ENCODE assay signal across 8 mouse cellular contexts in the genomic region with DNA sequence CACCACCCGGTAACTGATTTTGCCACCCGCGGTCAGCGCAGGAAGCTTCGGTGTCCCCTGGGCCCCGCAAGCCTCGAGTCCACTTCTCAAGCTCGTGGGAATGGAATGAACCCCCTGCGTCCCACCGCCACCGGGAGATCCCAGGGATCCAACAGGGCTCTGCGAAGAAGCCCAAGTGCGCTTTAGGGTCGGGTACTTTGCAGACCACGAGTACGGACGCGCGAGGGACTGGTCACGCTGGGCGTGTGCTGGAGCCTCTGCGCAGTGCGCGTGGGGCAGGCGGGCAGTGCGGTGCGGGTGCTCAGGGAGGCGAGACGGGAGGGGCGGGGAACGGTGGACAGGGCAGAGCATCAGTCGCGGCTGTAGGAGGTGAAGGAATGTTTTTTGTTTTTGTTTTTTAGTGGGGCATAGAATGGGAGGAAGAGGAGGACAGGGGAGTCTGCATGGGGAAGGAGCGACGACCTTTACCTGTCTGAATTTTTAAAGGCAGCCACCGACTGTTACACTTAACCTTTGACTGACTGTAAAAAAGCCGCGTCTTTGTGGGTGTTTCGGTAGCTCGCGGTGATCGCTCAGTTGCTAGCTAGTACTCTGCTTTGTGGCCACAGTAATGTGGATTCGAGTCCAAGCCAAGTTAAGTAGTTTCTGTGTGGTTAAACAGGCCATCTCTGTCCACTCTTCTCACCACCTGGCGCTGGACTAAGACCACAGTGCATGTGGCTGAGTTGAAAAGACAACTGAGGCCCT. TPM values are rescaled to one million over a fixed set of nuclear protein-coding genes. Genes with fewer than 3 reads are reported as not detected.
DNase-seq lines count a peak whose midpoint lies in the region; ATAC-seq and TF ChIP-seq lines count a peak whose summit lies in the region.

No protein-coding gene starts in this region.

- no peaks in the 10 kb centered on the region for H3K9me3 ChIP-seq in kidney, embryonic 16.5 days (ENCODE audit: low read length)
- H3K9me3 ChIP-seq in forebrain, embryonic 10.5 days = no peaks in the 10 kb centered on the region
- no peaks in the 10 kb centered on the region for H3K9me3 ChIP-seq in limb, embryonic 13.5 days

- no peaks in the 10 kb centered on the region for H3K36me3 ChIP-seq in kidney, embryonic 16.5 days (ENCODE audit: insufficient read depth, low read length)
- H3K36me3 ChIP-seq in forebrain, embryonic 10.5 days (replicated peaks) = no peaks in the 10 kb centered on the region
- H3K36me3 ChIP-seq in limb, embryonic 13.5 days = no peaks in the 10 kb centered on the region

- WGBS in kidney, embryonic 16.5 days = 1% methylated on average over 44 of the region's 44 CpGs
- 1% methylated on average over 44 of the region's 44 CpGs for WGBS in forebrain, embryonic 10.5 days
- WGBS in limb, embryonic 13.5 days = 2% methylated on average over 44 of the region's 44 CpGs
- 7% methylated on average over 44 of the region's 44 CpGs for WGBS in olfactory bulb, adult 2 months

- peak overlapping the region; percentile 48 for H3K4me3 ChIP-seq in kidney, embryonic 16.5 days (ENCODE audit: low read length)
- H3K4me3 ChIP-seq in forebrain, embryonic 10.5 days = peak overlapping the region; percentile 62
- peak overlapping the region; percentile 43 for H3K4me3 ChIP-seq in limb, embryonic 13.5 days
- H3K4me3 ChIP-seq in olfactory bulb, adult 2 months (ENCODE audit: insufficient read depth, low read depth, low read length) = 0 out of 2 replicates have a peak overlapping the region, but pooled peaks have one; percentile 0

- no peak overlapping the region for H3K27ac ChIP-seq in kidney, embryonic 16.5 days (ENCODE audit: low read length)
- H3K27ac ChIP-seq in forebrain, embryonic 10.5 days = peak overlapping the region; percentile 60; the same call in 1 of the 2 replicates
- no peak overlapping the region for H3K27ac ChIP-seq in limb, embryonic 13.5 days
- no peak overlapping the region for H3K27ac ChIP-seq in olfactory bulb, adult 2 months (ENCODE audit: insufficient read depth, low read depth, low read length)

- H3K9ac ChIP-seq in kidney, embryonic 16.5 days (replicated peaks; ENCODE audit: low read length) = peak overlapping the region; percentile 39; the same call in 1 of the 2 replicates
- H3K9ac ChIP-seq in limb, embryonic 13.5 days = peak overlapping the region; percentile 60

- DNase-seq in kidney, postnatal 25 days = no peak
- DNase-seq in forebrain, embryonic 10.5 days (ENCODE audit: extremely low spot score, low spot score) = peak; percentile 35
- DNase-seq in cerebellum, adult 9-10 months = no peak
- DNase-seq in cerebellum, postnatal 14 days = no peak
- no peak for DNase-seq in cerebellum, postnatal 10 days

- no peak for TF ChIP-seq CTCF in olfactory bulb, adult 2 months (IDR thresholded peaks at IDR 0.05; ENCODE audit: insufficient read depth, low read depth, low read length)

- peaks cover 11% of the 10 kb centered on the region for H3K4me1 ChIP-seq in kidney, embryonic 16.5 days (ENCODE audit: insufficient read depth, low read length)
- H3K4me1 ChIP-seq in forebrain, embryonic 10.5 days = peaks cover 29% of the 10 kb centered on the region
- peaks cover 9% of the 10 kb centered on the region for H3K4me1 ChIP-seq in limb, embryonic 13.5 days
- peaks cover 5% of the 10 kb centered on the region for H3K4me1 ChIP-seq in olfactory bulb, adult 2 months (ENCODE audit: control insufficient read depth, insufficient read depth, low read length)

- no peak for TF ChIP-seq POLR2A in olfactory bulb, adult 2 months (IDR thresholded peaks at IDR 0.05; ENCODE audit: insufficient read depth, low read depth, low read length)

- H3K4me2 ChIP-seq in kidney, embryonic 16.5 days (replicated peaks; ENCODE audit: low read depth, low read length) = peak overlapping the region; percentile 79
- H3K4me2 ChIP-seq in limb, embryonic 13.5 days (replicated peaks) = peak overlapping the region; percentile 79

- 0 out of 2 replicates have a peak, but pooled peaks have one; percentile 35 for ATAC-seq in kidney, embryonic 16.5 days (ENCODE audit: low FRiP score, low TSS enrichment)
- ATAC-seq in limb, embryonic 13.5 days (ENCODE audit: low FRiP score, low read depth) = 0 out of 2 replicates have a peak, but pooled peaks have one; percentile 24

- H3K27me3 ChIP-seq in kidney, embryonic 16.5 days (ENCODE audit: insufficient read depth, low read length) = peaks cover 70% of the 10 kb centered on the region
- H3K27me3 ChIP-seq in forebrain, embryonic 10.5 days (ENCODE audit: poor library complexity, severe bottlenecking) = peaks cover 73% of the 10 kb centered on the region
- peaks cover 61% of the 10 kb centered on the region for H3K27me3 ChIP-seq in limb, embryonic 13.5 days

RNA-seq across cellular contexts. Expression of a gene that starts 23.0 kb away (rescaled TPM):
- polyA plus RNA-seq in kidney, embryonic 16.5 days (2015; fragmentation: Nextera tagmentation; extraction: Ambion mirVana) = 0.25 TPM in 1 of 2 replicates, not detected in the other
- polyA plus RNA-seq in forebrain, embryonic 10.5 days (2016; fragmentation: Nextera tagmentation; extraction: Ambion mirVana) = 0.20 TPM in 1 of 2 replicates, not detected in the other
- polyA plus RNA-seq in limb, embryonic 13.5 days (2015; fragmentation: Nextera tagmentation; extraction: Ambion mirVana) = not detected in 2 replicates
- polyA plus RNA-seq in olfactory bulb, adult 2 months (2012; ENCODE audit: insufficient read depth, insufficient read length, low replicate concordance, missing spikeins) = not detected in 2 replicates

RNA-seq across cellular contexts. Expression of a gene that starts 49.9 kb away (rescaled TPM):
- 0.37 and 0.69 TPM in 2 replicates for polyA plus RNA-seq in kidney, embryonic 16.5 days (2015; fragmentation: Nextera tagmentation; extraction: Ambion mirVana)
- 1.6 and 1.8 TPM in 2 replicates for polyA plus RNA-seq in forebrain, embryonic 10.5 days (2016; fragmentation: Nextera tagmentation; extraction: Ambion mirVana)
- 10.3 and 10.6 TPM in 2 replicates for polyA plus RNA-seq in limb, embryonic 13.5 days (2015; fragmentation: Nextera tagmentation; extraction: Ambion mirVana)
- not detected in 2 replicates for polyA plus RNA-seq in olfactory bulb, adult 2 months (2012; ENCODE audit: insufficient read depth, insufficient read length, low replicate concordance, missing spikeins)

Comparison
In these comparisons a context has a peak if more than half of its experiments do, and no peak if none do; other contexts are left out.
1. H3K4me3 ChIP-seq: peak in every context shown above with its lines; median percentile 62 in forebrain, embryonic 10.5 days; 48 in kidney, embryonic 16.5 days; 43 in limb, embryonic 13.5 days; 0 in olfactory bulb, adult 2 months.